Mouse (Mus musculus) stomach, embryonic 14.5 days (tissue): ENCODE data around the gene Slc13a2. TPM values are rescaled to one million over a fixed set of nuclear protein-coding genes. Genes with fewer than 3 reads are reported as not detected.

Experiments used
- ATAC-seq: fragments of 200-750 bp; cut with Nextera tagmentation; 2 replicates; pipeline ENCODE4 v1.8.0; 2017; ENCODE audit warnings: low read depth, moderate TSS enrichment; ENCODE audit not compliant: insufficient number of reproducible peaks, insufficient read depth, low FRiP score
- H3K27ac ChIP-seq: fragments of 300-500 bp; sonication (generic); 2 replicates; pipeline ENCODE4 v1.5.1; 2014; ENCODE audit warnings: mild to moderate bottlenecking, low read length, moderate library complexity, mixed read lengths
- H3K27me3 ChIP-seq: fragments of 300-500 bp; sonication (generic); 2 replicates; pipeline ENCODE4 v1.6.1; 2014; ENCODE audit warnings: low read length, control low read depth, mixed read lengths; ENCODE audit not compliant: control insufficient read depth, insufficient read depth
- H3K36me3 ChIP-seq: fragments of 300-500 bp; sonication (generic); 2 replicates; pipeline ENCODE4 v1.6.1; 2014; ENCODE audit warnings: mild to moderate bottlenecking, control low read depth, low read length, moderate library complexity, mixed read lengths; ENCODE audit not compliant: control insufficient read depth, insufficient read depth
- H3K4me1 ChIP-seq: fragments of 300-500 bp; sonication (generic); 2 replicates; pipeline ENCODE4 v1.6.1; 2014; ENCODE audit warnings: low read length, control low read depth, mixed read lengths; ENCODE audit not compliant: control insufficient read depth, insufficient read depth
- H3K4me2 ChIP-seq: fragments of 300-500 bp; sonication (generic); replicated peaks from 2 replicates; pipeline ENCODE4 v1.6.1; 2014; ENCODE audit warnings: low read depth, low read length, control low read depth
- H3K4me3 ChIP-seq: fragments of 300-500 bp; sonication (generic); 2 replicates; pipeline ENCODE4 v1.5.1; 2014; ENCODE audit warnings: low read depth, low read length, control low read depth
- H3K9ac ChIP-seq: fragments of 300-500 bp; sonication (generic); replicated peaks from 2 replicates; pipeline ENCODE4 v1.6.1; 2014; ENCODE audit warnings: low read depth, mild to moderate bottlenecking, control low read depth, low read length, moderate library complexity, mixed read lengths
- H3K9me3 ChIP-seq: fragments of 300-500 bp; sonication (generic); 2 replicates; pipeline ENCODE4 v1.6.1; 2016; ENCODE audit warnings: low read depth, low read length, control low read depth; ENCODE audit not compliant: control insufficient read depth
- WGBS: fragments of 180-500 bp; shearing (Covaris S2); extraction: QIAGEN DNeasy Blood & Tissue Kit; methylation state at CpG from one replicate; pipeline ENCODE4 v1.1.7; 2014; 5-methylcytosine and 5-hydroxymethylcytosine counted together
- polyA plus RNA-seq: library from polyadenylated mRNA; unstranded; fragments of >200 nt; fragmentation: Nextera tagmentation; extraction: Ambion mirVana; gene quantifications from 2 replicates; pipeline ENCODE4 v1.2.1, GENCODE M21; 2014

The Slc13a2 gene
- polyA plus RNA-seq, 1 experiment from 2014 or later: 0.10 TPM

GRCm38 (mm10) chr11:78428309-78428708 is 6.3 kb upstream of the Slc13a2 start:
- Histone ChIP-seq H3K36me3 (no peaks in the 10 kb centered on the region), H3K4me3 (no peak overlapping the region), H3K4me2 (no peak overlapping the region), H3K27me3 (no peaks in the 10 kb centered on the region), H3K9ac (no peak overlapping the region), H3K4me1 (no peaks in the 10 kb centered on the region), H3K9me3 (no peaks in the 10 kb centered on the region), H3K27ac (no peak overlapping the region)
- 65% methylated on average over 5 of the region's 5 CpGs for WGBS
- no peak for ATAC-seq

- 91% methylated on average over 6 of the region's 6 CpGs for WGBS
- H3K36me3 ChIP-seq: no peaks in the 10 kb centered on the region
- H3K4me1 ChIP-seq: no peaks in the 10 kb centered on the region
- no peak overlapping the region for H3K27ac ChIP-seq
- H3K27me3 ChIP-seq: no peaks in the 10 kb centered on the region
- H3K9me3 ChIP-seq: no peaks in the 10 kb centered on the region
- no peak overlapping the region for H3K4me2 ChIP-seq
- no peak overlapping the region for H3K4me3 ChIP-seq
- H3K9ac ChIP-seq: no peak overlapping the region
- ATAC-seq: no peak
Measured at GRCm38 (mm10) chr11:78427655-78428054, 5.6 kb upstream of the Slc13a2 start.

- Histone ChIP-seq H3K4me3 (no peak overlapping the region), H3K27me3 (no peaks in the 10 kb centered on the region), H3K36me3 (no peaks in the 10 kb centered on the region), H3K4me1 (no peaks in the 10 kb centered on the region), H3K9ac (no peak overlapping the region), H3K4me2 (no peak overlapping the region), H3K27ac (no peak overlapping the region), H3K9me3 (no peaks in the 10 kb centered on the region)
- WGBS: 74% methylated on average over 1 of the region's 1 CpGs
- no peak for ATAC-seq
Measured at GRCm38 (mm10) chr11:78425572-78425971, 3.6 kb upstream of the Slc13a2 start.

GRCm38 (mm10) chr11:78424352-78424751 is 2.3 kb upstream of the Slc13a2 start:
- Histone ChIP-seq H3K36me3 (no peaks in the 10 kb centered on the region), H3K4me3 (no peak overlapping the region), H3K4me1 (no peaks in the 10 kb centered on the region), H3K9me3 (no peaks in the 10 kb centered on the region), H3K27ac (no peak overlapping the region), H3K4me2 (no peak overlapping the region), H3K9ac (no peak overlapping the region), H3K27me3 (no peaks in the 10 kb centered on the region)
- ATAC-seq: no peak
- 75% methylated on average over 2 of the region's 2 CpGs for WGBS

GRCm38 (mm10) chr11:78421201-78422009 is 612 bp downstream of the Slc13a2 start:
- Histone ChIP-seq H3K27ac (no peak overlapping the region), H3K27me3 (no peaks in the 10 kb centered on the region), H3K36me3 (no peaks in the 10 kb centered on the region), H3K4me3 (no peak overlapping the region), H3K4me2 (no peak overlapping the region), H3K9ac (no peak overlapping the region), H3K4me1 (no peaks in the 10 kb centered on the region), H3K9me3 (no peaks in the 10 kb centered on the region)
- 58% methylated on average over 13 of the region's 13 CpGs for WGBS
- ATAC-seq: no peak

GRCm38 (mm10) chr11:78420263-78420889 is 1.6 kb downstream of the Slc13a2 start:
- no peaks in the 10 kb centered on the region for H3K27me3 ChIP-seq
- H3K36me3 ChIP-seq: no peaks in the 10 kb centered on the region
- 45% methylated on average over 12 of the region's 12 CpGs for WGBS
- H3K9me3 ChIP-seq: no peaks in the 10 kb centered on the region
- no peak overlapping the region for H3K4me3 ChIP-seq
- no peaks in the 10 kb centered on the region for H3K4me1 ChIP-seq
- no peak overlapping the region for H3K4me2 ChIP-seq
- ATAC-seq: no peak
- no peak overlapping the region for H3K9ac ChIP-seq
- no peak overlapping the region for H3K27ac ChIP-seq

GRCm38 (mm10) chr11:78416854-78417253 is 5.2 kb downstream of the Slc13a2 start:
- Histone ChIP-seq H3K4me3 (no peak overlapping the region), H3K4me1 (no peaks in the 10 kb centered on the region), H3K9ac (no peak overlapping the region), H3K9me3 (no peaks in the 10 kb centered on the region), H3K4me2 (no peak overlapping the region), H3K27ac (no peak overlapping the region), H3K27me3 (no peaks in the 10 kb centered on the region), H3K36me3 (no peaks in the 10 kb centered on the region)
- no peak for ATAC-seq
- WGBS: 72% methylated on average over 6 of the region's 6 CpGs

- no peak overlapping the region for H3K4me3 ChIP-seq
- no peaks in the 10 kb centered on the region for H3K36me3 ChIP-seq
- no peaks in the 10 kb centered on the region for H3K4me1 ChIP-seq
- 65% methylated on average over 6 of the region's 6 CpGs for WGBS
- H3K27me3 ChIP-seq: no peaks in the 10 kb centered on the region
- H3K4me2 ChIP-seq: no peak overlapping the region
- no peak for ATAC-seq
- no peak overlapping the region for H3K9ac ChIP-seq
- no peak overlapping the region for H3K27ac ChIP-seq
- H3K9me3 ChIP-seq: no peaks in the 10 kb centered on the region
Measured at GRCm38 (mm10) chr11:78412861-78413260, 9.2 kb downstream of the Slc13a2 start.
